Mouse (Mus musculus): Measurements from ENCODE around the gene G6pc3.

DNA sequence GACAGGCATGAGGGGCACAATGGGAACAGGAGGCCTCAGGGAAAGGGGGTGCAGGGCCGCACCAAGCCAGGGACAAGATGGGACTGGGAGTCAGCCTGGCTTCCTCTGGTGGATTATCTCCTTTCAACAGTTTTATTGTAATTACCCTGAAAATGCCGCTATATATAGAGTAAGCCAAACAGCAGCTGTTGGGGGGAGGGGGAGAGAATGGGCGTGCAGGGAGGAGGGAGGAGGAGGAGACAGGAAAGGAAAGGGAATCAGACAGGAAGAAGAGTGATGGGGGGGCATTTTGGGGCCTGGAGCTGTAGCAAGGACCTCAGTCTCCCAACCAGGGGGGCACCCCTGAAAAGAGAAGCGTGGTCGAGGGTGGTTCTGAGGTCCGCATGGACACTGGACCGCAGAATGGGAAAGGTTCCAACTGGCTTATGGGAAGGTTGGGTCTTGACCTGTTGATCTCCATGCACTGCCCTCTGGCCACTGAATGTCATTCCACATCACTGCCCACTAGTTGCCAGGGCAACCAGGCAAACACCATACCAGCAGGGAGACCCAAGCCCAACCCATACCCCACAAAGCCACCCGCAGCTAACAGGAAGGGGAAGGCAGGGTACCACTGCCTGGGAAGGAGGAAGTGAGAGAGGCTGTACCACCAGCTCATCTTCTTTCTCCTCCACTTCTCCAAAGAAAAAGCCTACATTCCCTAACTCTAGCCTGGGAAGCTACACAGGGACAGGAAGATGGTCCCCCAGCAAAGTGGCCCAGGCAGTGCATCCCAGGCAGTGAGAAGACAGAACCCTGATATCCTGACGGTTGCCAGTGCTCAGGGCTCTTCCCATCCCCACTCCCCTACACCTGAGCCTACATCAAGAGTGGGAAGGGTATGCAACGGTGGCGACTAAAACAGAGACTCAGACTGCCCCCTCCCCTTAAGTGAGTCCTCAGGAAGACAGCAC lies 18.7 kb downstream of the G6pc3 start:
- TF ChIP-seq CTCF (IDR thresholded peaks at IDR 0.05; ENCODE audit: low read depth), result no peak
- no peak for TF ChIP-seq EP300 (IDR thresholded peaks at IDR 0.05; ENCODE audit: low read depth)
